Comparison of ENCODE assay signal across 10 mouse cellular contexts in genomic region chr10:21054432-21055166, GRCm38 (mm10).
DNase-seq lines count a peak whose midpoint lies in the region; ATAC-seq lines count a peak whose summit lies in the region.
"Had no signal": no experiment of that assay in that cellular context is flagged by ENCODE, and none has a peak within 500 bp of the region (broad histone marks: within the 10 kb centered on the region; RNA-seq: fewer than 3 reads in every experiment).

No protein-coding gene starts in this region.

- H3K9me3 ChIP-seq in midbrain, embryonic 12.5 days = no peaks in the 10 kb centered on the region
- H3K9me3 ChIP-seq in midbrain, embryonic 15.5 days = no peaks in the 10 kb centered on the region

- H3K4me3 ChIP-seq in midbrain, embryonic 12.5 days = no peak overlapping the region
- no peak overlapping the region for H3K4me3 ChIP-seq in midbrain, embryonic 15.5 days

- ATAC-seq in midbrain, embryonic 12.5 days (ENCODE audit: low FRiP score, low read depth) = no peak
- ATAC-seq in midbrain, embryonic 15.5 days (replicated peaks) = no peak
- peak; percentile 84 to 90 for ATAC-seq in hematopoietic stem cell, adult 5-6 weeks (replicated peaks in 1 of 2; ENCODE audit: insufficient read depth in 1 of 2, low FRiP score in 2 of 2, low TSS enrichment in 1 of 2, low read depth in 1 of 2, poor library complexity in 2 of 2, severe bottlenecking in 2 of 2)
- ATAC-seq in megakaryocyte-erythroid progenitor cell, adult 5-6 weeks (replicated peaks; ENCODE audit: low FRiP score, low TSS enrichment, poor library complexity, severe bottlenecking) = peak; percentile 92

- 0 out of 2 replicates have a peak overlapping the region, but pooled peaks have one; percentile 5 for H3K27ac ChIP-seq in midbrain, embryonic 12.5 days (replicated peaks)
- H3K27ac ChIP-seq in midbrain, embryonic 15.5 days = no peak overlapping the region
- H3K27ac ChIP-seq: macrophage had no signal

- no peak overlapping the region for H3K9ac ChIP-seq in midbrain, embryonic 12.5 days (replicated peaks)
- no peak overlapping the region for H3K9ac ChIP-seq in midbrain, embryonic 15.5 days

- DNase-seq in embryo, embryonic 10 days (ENCODE audit: low spot score) = peak; percentile 31
- no peak for DNase-seq in embryo, embryonic 9.5 days (ENCODE audit: extremely low spot score)
- DNase-seq in urinary bladder, postnatal 4 days (ENCODE audit: low spot score in 2 of 2) = no peak
- no peak for DNase-seq in adrenal gland, postnatal 25 days
- DNase-seq: kidney, adult 2 months had no signal

- peaks cover 18% of the 10 kb centered on the region for H3K4me1 ChIP-seq in midbrain, embryonic 12.5 days
- peaks cover 13% of the 10 kb centered on the region for H3K4me1 ChIP-seq in midbrain, embryonic 15.5 days

- no peaks in the 10 kb centered on the region for H3K36me3 ChIP-seq in midbrain, embryonic 12.5 days
- no peaks in the 10 kb centered on the region; the same call in 1 of the 2 replicates for H3K36me3 ChIP-seq in midbrain, embryonic 15.5 days (replicated peaks)

- peak overlapping the region; percentile 34; the same call in 1 of the 2 replicates for H3K4me2 ChIP-seq in midbrain, embryonic 12.5 days (replicated peaks)
- no peak overlapping the region for H3K4me2 ChIP-seq in midbrain, embryonic 15.5 days

- 11% methylated on average over 8 of the region's 8 CpGs for WGBS in midbrain, embryonic 12.5 days
- 17% methylated on average over 8 of the region's 8 CpGs for WGBS in midbrain, embryonic 15.5 days

- H3K27me3 ChIP-seq in midbrain, embryonic 12.5 days = peaks cover 3% of the 10 kb centered on the region; the same call in 1 of the 2 replicates
- H3K27me3 ChIP-seq in midbrain, embryonic 15.5 days (replicated peaks) = no peaks in the 10 kb centered on the region

Comparison
In these comparisons a context has a peak if more than half of its experiments do, and no peak if none do; other contexts are left out.
1. ATAC-seq: peak in hematopoietic stem cell, adult 5-6 weeks (2 of 2) and megakaryocyte-erythroid progenitor cell, adult 5-6 weeks (single experiment); none in midbrain, embryonic 12.5 days (single experiment) and midbrain, embryonic 15.5 days (single experiment).